Mouse (Mus musculus) gastrocnemius, postnatal 14 days (tissue): ENCODE data around the gene Fam117a. TPM values are rescaled to one million over a fixed set of nuclear protein-coding genes. Genes with fewer than 3 reads are reported as not detected.

ENCODE experiments used
- DNase-seq: peaks from one replicate; pipeline ENCODE4 v3.0.0; 2021; ENCODE audit warnings: mixed read lengths
- intact Hi-C: fragments of 180-260 bp; cut with DNase I; formaldehyde crosslinking; loops from one replicate; pipeline ENCODE4 v1.15.1; 2025; ENCODE audit warnings: low total_unique reads
- total RNA-seq, 2 experiments: library from RNA; stranded (reverse); gene quantifications; 2 replicates each; pipeline ENCODE4 v1.2.3; 2021

Fam117a gene
- total RNA-seq, 2 experiments from 2014 or later, result 4.4 to 6.5 TPM

- intact Hi-C loops, result no loop called here
- no peak for DNase-seq
Observed at GRCm38 (mm10) chr11:95325832-95326231, 11.0 kb upstream of the Fam117a start.

GRCm38 (mm10) chr11:95326243-95326642 lies 10.6 kb upstream of the Fam117a start:
- intact Hi-C loops, result no loop called here
- DNase-seq, result no peak

- intact Hi-C loops, result no loop called here
- DNase-seq, result no peak
Observed at GRCm38 (mm10) chr11:95328629-95329028, 8.2 kb upstream of the Fam117a start.

- intact Hi-C loops, result no loop called here
Observed at GRCm38 (mm10) chr11:95330662-95331061, 6.2 kb upstream of the Fam117a start.

GRCm38 (mm10) chr11:95333209-95333608 lies 3.6 kb upstream of the Fam117a start:
- intact Hi-C loops, result no loop called here

More at GRCm38 (mm10) chr11:95330662-95331061, 6.2 kb upstream of the Fam117a start:
- DNase-seq, result no peak

GRCm38 (mm10) chr11:95333805-95334204 lies 3.0 kb upstream of the Fam117a start:
- no peak for DNase-seq
- intact Hi-C loops, result no loop called here

More at GRCm38 (mm10) chr11:95333209-95333608, 3.6 kb upstream of the Fam117a start:
- no peak for DNase-seq

GRCm38 (mm10) chr11:95334448-95335060 lies 2.3 kb upstream of the Fam117a start:
- no peak for DNase-seq
- intact Hi-C loops, result loop anchor here (5.0 kb wide), 1 partner anchor 48 kb away; the partner anchor contains the start of gene Slc35b1

GRCm38 (mm10) chr11:95337129-95337813 lies 453 bp downstream of the Fam117a start:
- intact Hi-C loops, result loop anchor here (5.0 kb wide), 1 partner anchor 45 kb away; the partner anchor contains the start of gene Slc35b1
- DNase-seq, result peak; percentile 66

- no peak for DNase-seq
- intact Hi-C loops, result loop anchor here (5.0 kb wide), 1 partner anchor 44 kb away; the partner anchor contains the start of gene Slc35b1
Observed at GRCm38 (mm10) chr11:95337846-95338342, 1.1 kb downstream of the Fam117a start.

GRCm38 (mm10) chr11:95339471-95340021 lies 2.7 kb downstream of the Fam117a start:
- intact Hi-C loops, result loop anchor here (5.0 kb wide), 1 partner anchor 43 kb away; the partner anchor contains the start of gene Slc35b1
- no peak for DNase-seq

- intact Hi-C loops, result no loop called here
- no peak for DNase-seq
Observed at GRCm38 (mm10) chr11:95340259-95340658, 3.4 kb downstream of the Fam117a start.

- intact Hi-C loops, result no loop called here
- no peak for DNase-seq
Observed at GRCm38 (mm10) chr11:95340664-95341063, 3.8 kb downstream of the Fam117a start.

- intact Hi-C loops, result no loop called here
- DNase-seq, result no peak
Observed at GRCm38 (mm10) chr11:95343180-95343579, 6.4 kb downstream of the Fam117a start.

GRCm38 (mm10) chr11:95344181-95344580 lies 7.4 kb downstream of the Fam117a start:
- intact Hi-C loops, result no loop called here
- DNase-seq, result no peak

GRCm38 (mm10) chr11:95350289-95350688 lies 13.5 kb downstream of the Fam117a start:
- DNase-seq, result no peak
- intact Hi-C loops, result no loop called here

GRCm38 (mm10) chr11:95350960-95351359 lies 14.1 kb downstream of the Fam117a start:
- DNase-seq, result no peak
- intact Hi-C loops, result no loop called here

- intact Hi-C loops, result no loop called here
- no peak for DNase-seq
Observed at GRCm38 (mm10) chr11:95352686-95353085, 15.9 kb downstream of the Fam117a start.

- no peak for DNase-seq
- intact Hi-C loops, result no loop called here
Observed at GRCm38 (mm10) chr11:95353226-95353625, 16.4 kb downstream of the Fam117a start.

- no peak for DNase-seq
- intact Hi-C loops, result no loop called here
Observed at GRCm38 (mm10) chr11:95354228-95354944, 17.6 kb downstream of the Fam117a start.
